Comparison of ENCODE assay signal across 29 mouse cellular contexts in the genomic region with DNA sequence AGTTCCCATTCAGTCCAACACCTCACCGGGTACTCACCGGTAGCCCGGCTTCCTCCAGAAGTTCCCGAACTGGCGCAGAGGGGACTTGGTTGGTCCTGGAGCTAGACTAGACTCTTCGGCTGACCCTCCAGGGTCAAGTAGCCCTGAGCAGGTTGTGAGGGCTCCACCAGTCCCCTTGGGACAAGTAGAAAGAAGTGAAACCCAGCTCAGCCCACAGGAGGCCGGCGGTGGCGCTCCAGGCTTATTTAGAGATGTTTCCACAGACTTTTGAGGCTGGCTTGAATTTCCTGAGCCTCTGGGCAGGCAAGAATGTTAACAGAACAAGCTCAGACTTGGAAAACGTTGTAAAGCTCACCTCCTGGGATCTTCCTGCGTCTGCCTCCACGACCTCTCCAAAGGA. TPM values are rescaled to one million over a fixed set of nuclear protein-coding genes. Genes with fewer than 3 reads are reported as not detected.
DNase-seq lines count a peak whose midpoint lies in the region; ATAC-seq lines count a peak whose summit lies in the region.
"Had no signal": no experiment of that assay in that cellular context is flagged by ENCODE, and none has a peak within 500 bp of the region (broad histone marks: within the 10 kb centered on the region; RNA-seq: fewer than 3 reads in every experiment).

No protein-coding gene starts in this region.

- DNase-seq in forebrain, embryonic 10.5 days (ENCODE audit: extremely low spot score, low spot score): no peak
- peak; percentile 40 for DNase-seq in limb, embryonic 11.5 days (ENCODE audit: low spot score)
- no peak for DNase-seq in urinary bladder, adult 2 months (ENCODE audit: low spot score)
- DNase-seq in gastrocnemius, postnatal 36 days: no peak
- DNase-seq in kidney, postnatal 14 days: no peak
- DNase-seq in left cerebral cortex, adult 9 months (ENCODE audit: low spot score in 2 of 2): no peak
- DNase-seq: adrenal gland, postnatal 36 days; cerebellum, adult 11-12 months; cerebellum, postnatal 14 days; gastrocnemius, postnatal 14 days; right cerebral cortex, postnatal 25 days; thymus, adult 18-20 months; thymus, postnatal 4 days had no signal

- H3K4me3 ChIP-seq in forebrain, embryonic 10.5 days: peak overlapping the region; percentile 14; the same call in 1 of the 2 replicates
- no peak overlapping the region for H3K4me3 ChIP-seq in forebrain, embryonic 13.5 days
- H3K4me3 ChIP-seq in limb, embryonic 11.5 days (ENCODE audit: low read depth, low read length): no peak overlapping the region
- H3K4me3 ChIP-seq in midbrain, embryonic 16.5 days (ENCODE audit: low read depth, low read length): peak overlapping the region; percentile 40
- H3K4me3 ChIP-seq: limb, embryonic 15.5 days; liver, embryonic 15.5 days had no signal

- no peak overlapping the region for H3K4me2 ChIP-seq in forebrain, embryonic 13.5 days
- no peak overlapping the region for H3K4me2 ChIP-seq in limb, embryonic 11.5 days (ENCODE audit: low read depth, severe bottlenecking)
- no peak overlapping the region for H3K4me2 ChIP-seq in midbrain, embryonic 16.5 days (ENCODE audit: low read length)
- H3K4me2 ChIP-seq: forebrain, embryonic 12.5 days; limb, embryonic 15.5 days; liver, embryonic 15.5 days had no signal

- peaks cover 94% of the 10 kb centered on the region for H3K27me3 ChIP-seq in forebrain, embryonic 10.5 days (ENCODE audit: poor library complexity, severe bottlenecking)
- H3K27me3 ChIP-seq in forebrain, embryonic 13.5 days: peaks cover 94% of the 10 kb centered on the region
- peaks cover 75% of the 10 kb centered on the region for H3K27me3 ChIP-seq in limb, embryonic 11.5 days (ENCODE audit: control insufficient read depth, insufficient read depth, low read length)
- H3K27me3 ChIP-seq in midbrain, embryonic 16.5 days (ENCODE audit: control insufficient read depth, insufficient read depth, low read depth, low read length): peaks cover 54% of the 10 kb centered on the region

- intact Hi-C loops in gastrocnemius, postnatal 36 days (cut with DNase I): no loop called here

- H3K9me3 ChIP-seq in forebrain, embryonic 10.5 days: no peaks in the 10 kb centered on the region
- no peaks in the 10 kb centered on the region for H3K9me3 ChIP-seq in forebrain, embryonic 13.5 days (replicated peaks)
- no peaks in the 10 kb centered on the region for H3K9me3 ChIP-seq in limb, embryonic 11.5 days (ENCODE audit: control insufficient read depth, low read length)
- H3K9me3 ChIP-seq in midbrain, embryonic 16.5 days (replicated peaks; ENCODE audit: control insufficient read depth, low read length, poor library complexity, severe bottlenecking): no peaks in the 10 kb centered on the region
- H3K9me3 ChIP-seq: forebrain, embryonic 12.5 days; G1E; hindbrain, embryonic 15.5 days; limb, embryonic 15.5 days; liver, embryonic 15.5 days had no signal

- H3K36me3 ChIP-seq in forebrain, embryonic 10.5 days (replicated peaks): no peaks in the 10 kb centered on the region
- no peaks in the 10 kb centered on the region for H3K36me3 ChIP-seq in forebrain, embryonic 13.5 days (ENCODE audit: poor library complexity, severe bottlenecking)
- H3K36me3 ChIP-seq in limb, embryonic 11.5 days (ENCODE audit: control insufficient read depth, insufficient read depth, low read length): no peaks in the 10 kb centered on the region
- H3K36me3 ChIP-seq in midbrain, embryonic 16.5 days (ENCODE audit: control insufficient read depth, insufficient read depth, low read length): no peaks in the 10 kb centered on the region
- H3K36me3 ChIP-seq: forebrain, embryonic 12.5 days; G1E; hindbrain, embryonic 15.5 days; limb, embryonic 15.5 days; liver, embryonic 15.5 days had no signal

- WGBS in forebrain, embryonic 10.5 days: 2% methylated on average over 12 of the region's 12 CpGs
- 4% methylated on average over 12 of the region's 12 CpGs for WGBS in forebrain, embryonic 13.5 days
- WGBS in limb, embryonic 11.5 days: 4% methylated on average over 12 of the region's 12 CpGs
- under 1% methylated on average over 12 of the region's 12 CpGs for WGBS in midbrain, embryonic 16.5 days

- H3K4me1 ChIP-seq in forebrain, embryonic 10.5 days: peaks cover 24% of the 10 kb centered on the region
- peaks cover 9% of the 10 kb centered on the region for H3K4me1 ChIP-seq in forebrain, embryonic 13.5 days
- no peaks in the 10 kb centered on the region for H3K4me1 ChIP-seq in limb, embryonic 11.5 days (ENCODE audit: control insufficient read depth, insufficient read depth, low read length)
- peaks cover 7% of the 10 kb centered on the region for H3K4me1 ChIP-seq in midbrain, embryonic 16.5 days (ENCODE audit: control insufficient read depth, insufficient read depth, low read length)
- H3K4me1 ChIP-seq: liver, embryonic 15.5 days had no signal

- ATAC-seq in forebrain, embryonic 13.5 days: no peak
- ATAC-seq in limb, embryonic 11.5 days (ENCODE audit: insufficient number of reproducible peaks, low FRiP score, low TSS enrichment, low read depth): no peak
- no peak for ATAC-seq in midbrain, embryonic 16.5 days
- ATAC-seq: intestine, postnatal 0 days had no signal

- no peak overlapping the region for H3K27ac ChIP-seq in forebrain, embryonic 10.5 days
- H3K27ac ChIP-seq in forebrain, embryonic 13.5 days: no peak overlapping the region
- H3K27ac ChIP-seq in limb, embryonic 11.5 days (replicated peaks; ENCODE audit: low read depth, low read length): no peak overlapping the region
- no peak overlapping the region for H3K27ac ChIP-seq in midbrain, embryonic 16.5 days (ENCODE audit: low read length)
- H3K27ac ChIP-seq: forebrain, embryonic 12.5 days; hindbrain, embryonic 15.5 days; limb, embryonic 15.5 days; liver, embryonic 15.5 days had no signal

- H3K9ac ChIP-seq in forebrain, embryonic 13.5 days: no peak overlapping the region
- no peak overlapping the region for H3K9ac ChIP-seq in limb, embryonic 11.5 days (ENCODE audit: low read length)
- H3K9ac ChIP-seq in midbrain, embryonic 16.5 days (ENCODE audit: low read depth, low read length): no peak overlapping the region
- H3K9ac ChIP-seq: forebrain, embryonic 12.5 days; hindbrain, embryonic 15.5 days; limb, embryonic 15.5 days; liver, embryonic 15.5 days had no signal

RNA-seq across cellular contexts. Expression of gene Bhlhe23, which starts 1.5 kb away (rescaled TPM):
- polyA plus RNA-seq in forebrain, embryonic 10.5 days (2016; fragmentation: Nextera tagmentation; extraction: Ambion mirVana): 0.43 and 0.47 TPM in 2 replicates
- polyA plus RNA-seq in forebrain, embryonic 13.5 days (2015; fragmentation: Nextera tagmentation; extraction: Ambion mirVana): 0.40 and 1.2 TPM in 2 replicates
- not detected in 2 replicates for polyA plus RNA-seq in limb, embryonic 11.5 days (2014; fragmentation: Nextera tagmentation; extraction: Ambion mirVana)
- polyA plus RNA-seq in midbrain, embryonic 16.5 days (2015; fragmentation: Nextera tagmentation; extraction: Ambion mirVana): 10.1 and 10.4 TPM in 2 replicates
- not detected in 2 replicates for polyA plus RNA-seq in urinary bladder, adult 2 months (2012; rRNA removed)
- not detected for total RNA-seq in gastrocnemius, postnatal 36 days (2021)
- total RNA-seq: adrenal gland, postnatal 36 days; gastrocnemius, postnatal 14 days; heart, adult 8-10 months; layer of hippocampus, postnatal 25 days; left cerebral cortex, postnatal 14 days had no signal
- polyA plus RNA-seq: G1E; heart, embryonic 16.5 days; intestine, postnatal 0 days; kidney, embryonic 16.5 days; limb, embryonic 15.5 days; liver, embryonic 15.5 days; lung, embryonic 16.5 days; spleen, adult 2 months; stomach, embryonic 14.5 days had no signal

RNA-seq across cellular contexts. Expression of gene Slc17a9, which starts 50.2 kb away (rescaled TPM):
- polyA plus RNA-seq in forebrain, embryonic 10.5 days (2016; fragmentation: Nextera tagmentation; extraction: Ambion mirVana): 0.46 and 0.95 TPM in 2 replicates
- 0.18 and 0.58 TPM in 2 replicates for polyA plus RNA-seq in forebrain, embryonic 13.5 days (2015; fragmentation: Nextera tagmentation; extraction: Ambion mirVana)
- polyA plus RNA-seq in limb, embryonic 11.5 days (2014; fragmentation: Nextera tagmentation; extraction: Ambion mirVana): 0.09 and 0.45 TPM in 2 replicates
- polyA plus RNA-seq in midbrain, embryonic 16.5 days (2015; fragmentation: Nextera tagmentation; extraction: Ambion mirVana): 0.11 and 0.24 TPM in 2 replicates
- polyA plus RNA-seq in urinary bladder, adult 2 months (2012; rRNA removed): 4.6 and 5.3 TPM in 2 replicates
- under 1 TPM in 1 of 2 experiments, not detected in 1; 0.33 TPM for total RNA-seq in gastrocnemius, postnatal 36 days (2021)

Comparison
In these comparisons a context has a peak if more than half of its experiments do, and no peak if none do; other contexts are left out.
1. H3K4me3 ChIP-seq: peak in forebrain, embryonic 10.5 days (single experiment) and midbrain, embryonic 16.5 days (single experiment); none in forebrain, embryonic 13.5 days (single experiment) and limb, embryonic 11.5 days (single experiment).